Mouse (Mus musculus): Measurements from ENCODE around the gene Zbtb11.

- TF ChIP-seq POLR2A (IDR thresholded peaks at IDR 0.05; ENCODE audit: extremely low read depth, insufficient read depth, low read length) (no peak), CTCF (IDR thresholded peaks at IDR 0.05; ENCODE audit: low read depth, low read length) (no peak)
Measured at GRCm38 (mm10) chr16:56038090-56038489, 64.4 kb downstream of the Zbtb11 start.

All from liver, adult 2 months (tissue).